Mouse (Mus musculus) liver, embryonic 15.5 days (tissue): ENCODE data around the gene Inhba. TPM values are rescaled to one million over a fixed set of nuclear protein-coding genes. Genes with fewer than 3 reads are reported as not detected.

ENCODE experiments used
- ATAC-seq: fragments of 200-750 bp; cut with Nextera tagmentation; 2 replicates; pipeline ENCODE4 v1.8.0; 2017; ENCODE audit warnings: moderate number of reproducible peaks, mild to moderate bottlenecking, moderate library complexity; ENCODE audit not compliant: insufficient read depth
- H3K27ac ChIP-seq: fragments of 300-500 bp; sonication (generic); replicated peaks from 2 replicates; pipeline ENCODE4 v1.5.1; 2015; ENCODE audit warnings: mild to moderate bottlenecking, inconsistent platforms
- H3K27me3 ChIP-seq: fragments of 300-500 bp; sonication (generic); 2 replicates; pipeline ENCODE4 v1.6.1; 2015; ENCODE audit warnings: mild to moderate bottlenecking, inconsistent platforms
- H3K36me3 ChIP-seq: fragments of 300-500 bp; sonication (generic); replicated peaks from 2 replicates; pipeline ENCODE4 v1.6.1; 2015; ENCODE audit warnings: moderate library complexity, mild to moderate bottlenecking, inconsistent platforms
- H3K4me1 ChIP-seq: fragments of 300-500 bp; sonication (generic); replicated peaks from 2 replicates; pipeline ENCODE4 v1.6.1; 2015; ENCODE audit warnings: inconsistent platforms
- H3K4me2 ChIP-seq: fragments of 300-500 bp; sonication (generic); 2 replicates; pipeline ENCODE4 v1.6.1; 2015; ENCODE audit warnings: moderate library complexity, mild to moderate bottlenecking, inconsistent platforms
- H3K4me3 ChIP-seq: fragments of 300-500 bp; sonication (generic); replicated peaks from 2 replicates; pipeline ENCODE4 v1.5.1; 2015; ENCODE audit warnings: mild to moderate bottlenecking, inconsistent platforms
- H3K9ac ChIP-seq: fragments of 300-500 bp; sonication (generic); 2 replicates; pipeline ENCODE4 v1.6.1; 2015; ENCODE audit warnings: moderate library complexity, mild to moderate bottlenecking, inconsistent platforms
- H3K9me3 ChIP-seq: fragments of 300-500 bp; sonication (generic); replicated peaks from 2 replicates; pipeline ENCODE4 v1.6.1; 2016; ENCODE audit warnings: inconsistent platforms
- WGBS: fragments of 180-500 bp; shearing (Covaris S2); methylation state at CpG from one replicate; pipeline ENCODE4 v1.1.7; 2015; ENCODE audit warnings: mixed read lengths; ENCODE audit not compliant: insufficient replicate concordance; 5-methylcytosine and 5-hydroxymethylcytosine counted together
- polyA plus RNA-seq: library from polyadenylated mRNA; unstranded; fragments of >200 nt; fragmentation: Nextera tagmentation; extraction: Ambion mirVana; gene quantifications from 2 replicates; pipeline ENCODE4 v1.2.1, GENCODE M21; 2015

Gene Inhba
- polyA plus RNA-seq, 1 experiment from 2014 or later: 2.3 TPM

GRCm38 (mm10) chr13:16023070-16024039 is 11.7 kb downstream of the Inhba start:
- H3K9ac ChIP-seq: no peak overlapping the region
- 50% methylated on average over 13 of the region's 13 CpGs for WGBS
- no peak overlapping the region for H3K27ac ChIP-seq
- H3K4me3 ChIP-seq: no peak overlapping the region
- no peak overlapping the region for H3K4me2 ChIP-seq
- H3K36me3 ChIP-seq: no peaks in the 10 kb centered on the region
- no peaks in the 10 kb centered on the region for H3K4me1 ChIP-seq
- ATAC-seq: no peak
- no peaks in the 10 kb centered on the region for H3K9me3 ChIP-seq
- peaks cover 7% of the 10 kb centered on the region; the same call in 1 of the 2 replicates for H3K27me3 ChIP-seq

- Histone ChIP-seq H3K4me2 (no peak overlapping the region), H3K36me3 (no peaks in the 10 kb centered on the region), H3K4me1 (no peaks in the 10 kb centered on the region), H3K4me3 (no peak overlapping the region), H3K9ac (no peak overlapping the region), H3K9me3 (no peaks in the 10 kb centered on the region), H3K27ac (no peak overlapping the region), H3K27me3 (no peaks in the 10 kb centered on the region)
- no peak for ATAC-seq
- 36% methylated on average over 5 of the region's 5 CpGs for WGBS
These were observed 19.0 kb downstream of the Inhba start for GRCm38 (mm10) chr13:16030557-16031057.

DNA sequence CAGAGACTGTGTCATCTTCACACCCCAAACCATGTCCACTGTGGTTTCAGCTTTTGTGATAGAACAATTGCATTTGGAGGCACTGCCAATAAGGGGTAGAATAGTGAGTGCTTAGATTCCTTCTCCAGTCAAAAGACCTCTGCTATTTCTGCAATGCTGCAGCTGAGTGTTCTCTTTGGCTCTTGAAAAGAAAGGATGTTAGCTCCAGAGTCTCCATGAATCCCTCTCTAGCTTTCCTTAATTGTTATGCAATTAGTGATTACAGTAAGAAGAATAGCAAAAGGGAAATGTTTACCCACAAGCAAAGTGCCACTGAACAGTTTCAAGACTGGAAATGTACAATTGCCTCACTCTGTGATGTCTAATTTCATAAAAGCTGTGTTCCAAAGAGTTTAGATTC is 20.8 kb downstream of the Inhba start:
- H3K9ac ChIP-seq: no peak overlapping the region
- no peaks in the 10 kb centered on the region for H3K9me3 ChIP-seq
- H3K27ac ChIP-seq: no peak overlapping the region
- H3K4me3 ChIP-seq: no peak overlapping the region
- no peaks in the 10 kb centered on the region for H3K4me1 ChIP-seq
- no peaks in the 10 kb centered on the region for H3K27me3 ChIP-seq
- no peak for ATAC-seq
- no peaks in the 10 kb centered on the region for H3K36me3 ChIP-seq
- H3K4me2 ChIP-seq: no peak overlapping the region

DNA sequence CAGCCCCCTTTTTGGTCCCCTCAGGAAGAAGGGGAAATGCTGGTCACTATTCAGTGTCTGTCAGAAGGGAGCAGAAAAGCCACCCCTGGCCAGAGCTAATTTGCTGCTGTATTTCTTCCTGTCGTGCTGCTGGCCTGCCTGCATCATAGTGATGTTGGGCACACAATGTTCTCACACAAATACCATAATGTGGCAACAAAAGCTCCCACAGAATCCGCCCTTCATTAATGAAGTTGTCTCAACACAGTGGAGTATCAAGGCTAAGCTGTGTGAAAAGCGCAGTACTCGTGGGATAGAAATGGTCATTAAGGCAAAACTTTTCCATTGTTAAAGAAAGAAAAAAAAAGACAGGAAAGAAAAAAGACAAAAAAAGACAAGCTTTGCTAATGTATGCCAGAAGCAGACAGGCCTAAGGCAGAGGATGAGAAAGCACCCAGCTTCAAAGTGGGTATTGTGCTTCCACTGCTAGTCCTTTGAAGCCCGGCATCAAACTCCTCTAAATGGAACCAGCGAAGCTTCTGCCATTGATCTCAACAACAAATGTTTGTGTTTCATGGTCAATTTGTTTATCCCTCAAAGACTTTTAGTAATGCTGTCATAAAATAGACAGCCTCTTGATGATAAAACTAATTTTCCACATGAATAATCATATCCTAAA is 21.4 kb downstream of the Inhba start:
- Histone ChIP-seq H3K36me3 (no peaks in the 10 kb centered on the region), H3K27me3 (no peaks in the 10 kb centered on the region), H3K4me2 (no peak overlapping the region), H3K27ac (no peak overlapping the region), H3K9ac (no peak overlapping the region), H3K4me3 (no peak overlapping the region), H3K9me3 (no peaks in the 10 kb centered on the region), H3K4me1 (no peaks in the 10 kb centered on the region)
- no peak for ATAC-seq
- WGBS: 58% methylated on average over 6 of the region's 6 CpGs

- H3K36me3 ChIP-seq: no peaks in the 10 kb centered on the region
- no peak overlapping the region for H3K27ac ChIP-seq
- H3K4me2 ChIP-seq: no peak overlapping the region
- H3K4me3 ChIP-seq: no peak overlapping the region
- ATAC-seq: no peak
- H3K4me1 ChIP-seq: no peaks in the 10 kb centered on the region
- WGBS: 60% methylated on average over 2 of the region's 2 CpGs
- no peaks in the 10 kb centered on the region for H3K9me3 ChIP-seq
- H3K27me3 ChIP-seq: no peaks in the 10 kb centered on the region
- H3K9ac ChIP-seq: no peak overlapping the region
These were observed 57.4 kb downstream of the Inhba start for GRCm38 (mm10) chr13:16069079-16069478.

DNA sequence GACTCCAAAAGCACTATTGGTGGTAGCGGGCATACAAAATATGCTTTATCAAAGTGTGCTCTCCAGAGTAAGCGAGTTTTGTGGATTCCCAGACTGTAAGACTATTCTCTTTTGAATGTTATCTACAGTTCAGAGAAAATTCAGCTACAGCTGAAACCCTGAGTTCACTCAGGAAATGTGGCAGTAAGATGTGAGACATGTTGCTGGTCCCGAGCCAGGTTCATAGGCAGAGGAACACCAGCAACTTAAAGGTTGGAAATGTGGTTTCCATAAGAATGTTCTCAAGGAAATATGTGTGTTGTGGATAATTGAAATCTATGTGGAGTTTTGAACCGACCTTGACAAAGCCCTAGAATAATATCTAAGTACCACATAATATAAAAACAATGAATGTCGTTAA is 65.6 kb downstream of the Inhba start:
- ATAC-seq: no peak
- 62% methylated on average over 5 of the region's 5 CpGs for WGBS
- H3K36me3 ChIP-seq: no peaks in the 10 kb centered on the region
- no peak overlapping the region for H3K27ac ChIP-seq
- no peaks in the 10 kb centered on the region for H3K27me3 ChIP-seq
- H3K4me1 ChIP-seq: no peaks in the 10 kb centered on the region
- H3K4me3 ChIP-seq: no peak overlapping the region
- no peak overlapping the region for H3K4me2 ChIP-seq
- H3K9ac ChIP-seq: no peak overlapping the region
- no peaks in the 10 kb centered on the region for H3K9me3 ChIP-seq

DNA sequence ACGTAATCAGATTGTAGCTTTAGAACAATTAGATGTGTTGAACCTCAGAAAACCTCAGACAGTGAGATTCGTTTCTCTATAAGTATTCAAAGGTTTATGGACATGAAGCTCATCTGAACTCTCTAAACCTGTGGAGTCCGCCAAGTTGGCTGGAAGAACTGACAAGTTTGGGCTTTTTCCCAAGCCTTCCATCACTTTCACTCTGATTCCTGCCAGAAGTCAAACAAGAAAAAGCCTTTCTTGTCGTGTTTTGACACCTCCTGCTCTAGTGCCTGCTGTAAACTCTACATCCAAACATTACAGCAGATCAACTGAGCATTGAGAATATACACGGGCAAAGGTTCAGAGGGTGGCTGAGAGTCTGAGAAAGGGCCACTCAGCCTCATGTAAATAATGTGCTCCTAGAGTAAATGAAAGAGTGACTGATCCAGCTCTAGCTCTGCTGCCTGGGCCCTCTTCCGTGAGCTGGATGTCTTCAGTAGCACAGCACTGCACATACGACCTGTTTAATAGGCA is 66.6 kb downstream of the Inhba start:
- Histone ChIP-seq H3K27me3 (no peaks in the 10 kb centered on the region), H3K36me3 (no peaks in the 10 kb centered on the region), H3K4me1 (no peaks in the 10 kb centered on the region), H3K27ac (no peak overlapping the region), H3K4me2 (no peak overlapping the region), H3K9me3 (no peaks in the 10 kb centered on the region), H3K9ac (no peak overlapping the region), H3K4me3 (no peak overlapping the region)
- WGBS: 48% methylated on average over 7 of the region's 7 CpGs
- ATAC-seq: no peak

DNA sequence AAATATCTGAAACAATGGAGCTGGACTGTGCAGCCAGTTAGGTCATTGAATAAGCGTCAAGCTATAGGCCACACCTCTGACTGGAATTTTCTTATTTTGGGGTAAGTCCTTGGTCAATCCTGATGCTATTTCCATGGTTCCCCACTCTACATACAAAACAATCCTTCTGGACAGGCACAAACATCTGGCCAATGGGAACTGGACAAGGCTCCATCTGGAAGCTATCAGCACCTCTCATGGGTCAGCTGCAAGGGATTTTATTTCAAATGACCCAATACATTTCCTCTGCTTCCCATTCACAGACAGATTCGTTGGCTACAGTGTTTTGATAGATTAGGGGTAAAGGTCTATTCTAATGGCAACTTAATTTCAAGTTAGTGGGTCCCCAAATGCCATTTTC is 68.6 kb downstream of the Inhba start:
- no peak overlapping the region for H3K4me2 ChIP-seq
- H3K4me1 ChIP-seq: no peaks in the 10 kb centered on the region
- H3K27me3 ChIP-seq: no peaks in the 10 kb centered on the region
- ATAC-seq: no peak
- no peak overlapping the region for H3K9ac ChIP-seq
- H3K9me3 ChIP-seq: no peaks in the 10 kb centered on the region
- no peak overlapping the region for H3K4me3 ChIP-seq
- WGBS: 47% methylated on average over 2 of the region's 2 CpGs
- no peak overlapping the region for H3K27ac ChIP-seq
- no peaks in the 10 kb centered on the region for H3K36me3 ChIP-seq
